37 mouse cellular contexts compared by ENCODE assay signal in genomic region chr13:113212401-113212800, GRCm38 (mm10). TPM values are rescaled to one million over a fixed set of nuclear protein-coding genes. Genes with fewer than 3 reads are reported as not detected.
DNase-seq lines count a peak whose midpoint lies in the region; ATAC-seq and TF ChIP-seq lines count a peak whose summit lies in the region.
"Had no signal": no experiment of that assay in that cellular context is flagged by ENCODE, and none has a peak within 500 bp of the region (broad histone marks: within the 10 kb centered on the region; RNA-seq: fewer than 3 reads in every experiment).

No protein-coding gene starts in this region.

- no peak overlapping the region for H3K4me2 ChIP-seq in kidney, embryonic 15.5 days
- no peak overlapping the region for H3K4me2 ChIP-seq in liver, embryonic 16.5 days (ENCODE audit: low read depth, low read length)
- no peak overlapping the region for H3K4me2 ChIP-seq in intestine, embryonic 15.5 days (replicated peaks)
- H3K4me2 ChIP-seq: heart, embryonic 13.5 days; midbrain, embryonic 13.5 days; stomach, embryonic 15.5 days had no signal

- WGBS in kidney, adult 2 months, result 68% methylated on average over 3 of the region's 3 CpGs
- WGBS in kidney, embryonic 15.5 days, result 76% methylated on average over 3 of the region's 3 CpGs
- WGBS in liver, embryonic 16.5 days (ENCODE audit: insufficient replicate concordance), result 17% methylated on average over 3 of the region's 3 CpGs
- 68% methylated on average over 3 of the region's 3 CpGs for WGBS in intestine, embryonic 15.5 days

- H3K27me3 ChIP-seq in kidney, adult 2 months (replicated peaks; ENCODE audit: control insufficient read depth, insufficient read depth, low read length), result no peaks in the 10 kb centered on the region
- H3K27me3 ChIP-seq in kidney, embryonic 15.5 days, result peaks cover 25% of the 10 kb centered on the region
- peaks cover 9% of the 10 kb centered on the region for H3K27me3 ChIP-seq in liver, embryonic 16.5 days (ENCODE audit: control insufficient read depth, insufficient read depth, low read depth, low read length)
- H3K27me3 ChIP-seq in intestine, embryonic 15.5 days (replicated peaks), result no peaks in the 10 kb centered on the region

- H3K36me3 ChIP-seq in kidney, adult 2 months (ENCODE audit: control insufficient read depth, insufficient read depth, low read length), result no peaks in the 10 kb centered on the region
- H3K36me3 ChIP-seq in kidney, embryonic 15.5 days, result no peaks in the 10 kb centered on the region
- no peaks in the 10 kb centered on the region for H3K36me3 ChIP-seq in liver, embryonic 16.5 days (ENCODE audit: control insufficient read depth, insufficient read depth)
- H3K36me3 ChIP-seq in intestine, embryonic 15.5 days, result no peaks in the 10 kb centered on the region
- H3K36me3 ChIP-seq: heart, embryonic 13.5 days; midbrain, embryonic 13.5 days; stomach, embryonic 15.5 days had no signal

- DNase-seq in kidney, adult 2 months, result no peak
- DNase-seq in left cerebral cortex, postnatal 10 days (ENCODE audit: extremely low spot score in 1 of 2, low spot score in 2 of 2), result no peak
- no peak for DNase-seq in cerebellum, postnatal 36 days
- DNase-seq: adrenal gland, adult 2 months; adrenal gland, postnatal 36 days; cerebellum, adult 9-10 months; gastrocnemius, adult 2 months; gastrocnemius, postnatal 36 days; heart, postnatal 14 days; kidney, adult 8-10 months; kidney, postnatal 10 days; lung, postnatal 36 days; retina, postnatal 1 day; right cerebral cortex, postnatal 14 days; thymus, postnatal 14 days had no signal

- no peak overlapping the region for H3K27ac ChIP-seq in kidney, adult 2 months (ENCODE audit: insufficient read depth, low read depth, low read length)
- H3K27ac ChIP-seq in kidney, embryonic 15.5 days, result no peak overlapping the region
- no peak overlapping the region for H3K27ac ChIP-seq in liver, embryonic 16.5 days (ENCODE audit: low read length)
- no peak overlapping the region for H3K27ac ChIP-seq in intestine, embryonic 15.5 days
- H3K27ac ChIP-seq: gastrocnemius, adult 2 months; heart, embryonic 13.5 days; midbrain, embryonic 13.5 days; stomach, embryonic 15.5 days had no signal

- intact Hi-C loops in left cerebral cortex, postnatal 10 days (cut with DNase I), result no loop called here

- ATAC-seq in kidney, embryonic 15.5 days (replicated peaks; ENCODE audit: low FRiP score), result no peak
- ATAC-seq in granulocyte monocyte progenitor cell, adult 5-6 weeks (replicated peaks; ENCODE audit: poor library complexity, severe bottlenecking), result 0 out of 2 replicates have a peak, but pooled peaks have one; percentile 17
- peak; percentile 24 for ATAC-seq in liver, embryonic 16.5 days (ENCODE audit: low read depth)
- no peak for ATAC-seq in intestine, embryonic 15.5 days
- ATAC-seq: forebrain, embryonic 16.5 days; hindbrain, embryonic 16.5 days; midbrain, embryonic 13.5 days had no signal

- H3K4me3 ChIP-seq in kidney, adult 2 months (ENCODE audit: insufficient read depth, low read depth, low read length), result peak overlapping the region; percentile 17; the same call in 1 of the 2 replicates
- H3K4me3 ChIP-seq in kidney, embryonic 15.5 days (replicated peaks), result no peak overlapping the region
- no peak overlapping the region for H3K4me3 ChIP-seq in liver, embryonic 16.5 days (ENCODE audit: low read depth, low read length)
- H3K4me3 ChIP-seq in intestine, embryonic 15.5 days (replicated peaks), result no peak overlapping the region
- H3K4me3 ChIP-seq: erythroblast, embryonic 14.5 days; gastrocnemius, adult 2 months; heart, embryonic 13.5 days; megakaryocyte, embryonic 14.5 days; midbrain, embryonic 13.5 days; stomach, embryonic 15.5 days had no signal

- no peak overlapping the region for H3K9ac ChIP-seq in kidney, embryonic 15.5 days
- no peak overlapping the region for H3K9ac ChIP-seq in liver, embryonic 16.5 days (ENCODE audit: low read depth, low read length)
- no peak overlapping the region for H3K9ac ChIP-seq in intestine, embryonic 15.5 days
- H3K9ac ChIP-seq: heart, embryonic 13.5 days; midbrain, embryonic 13.5 days; stomach, embryonic 15.5 days had no signal

- no peaks in the 10 kb centered on the region for H3K9me3 ChIP-seq in kidney, embryonic 15.5 days (replicated peaks)
- no peaks in the 10 kb centered on the region for H3K9me3 ChIP-seq in liver, embryonic 16.5 days (replicated peaks; ENCODE audit: control insufficient read depth, low read length)
- no peaks in the 10 kb centered on the region for H3K9me3 ChIP-seq in intestine, embryonic 15.5 days
- H3K9me3 ChIP-seq: heart, embryonic 13.5 days; midbrain, embryonic 13.5 days; stomach, embryonic 15.5 days had no signal

- no peak for TF ChIP-seq CTCF in kidney, adult 2 months (conservative IDR thresholded peaks at IDR 0.05; ENCODE audit: insufficient read depth, insufficient read length, low read depth, low read length)

- no peak for TF ChIP-seq POLR2A in kidney, adult 2 months (IDR thresholded peaks at IDR 0.05; ENCODE audit: low read depth, low read length)

- no peaks in the 10 kb centered on the region for H3K4me1 ChIP-seq in kidney, adult 2 months (ENCODE audit: control insufficient read depth, insufficient read depth, low read length)
- H3K4me1 ChIP-seq in kidney, embryonic 15.5 days, result peaks cover 5% of the 10 kb centered on the region; the same call in 1 of the 2 replicates
- H3K4me1 ChIP-seq in liver, embryonic 16.5 days (ENCODE audit: control insufficient read depth, low read depth, low read length), result no peaks in the 10 kb centered on the region
- H3K4me1 ChIP-seq in intestine, embryonic 15.5 days (replicated peaks), result peaks cover 6% of the 10 kb centered on the region; the same call in 1 of the 2 replicates
- H3K4me1 ChIP-seq: midbrain, embryonic 13.5 days; stomach, embryonic 15.5 days had no signal

RNA-seq across cellular contexts. Expression of gene Esm1, which starts 2.9 kb away (rescaled TPM):
- 16.4 and 16.6 TPM in 2 replicates for polyA plus RNA-seq in kidney, adult 2 months (2012; rRNA removed)
- polyA plus RNA-seq in kidney, embryonic 15.5 days (2015; fragmentation: Nextera tagmentation; extraction: Ambion mirVana), result 7.9 and 8.1 TPM in 2 replicates
- total RNA-seq in granulocyte monocyte progenitor cell, adult 5-6 weeks (2014; fragmentation: Nextera tagmentation), result not detected in 2 replicates
- not detected in 2 replicates for total RNA-seq in granulocyte monocyte progenitor cell, adult 5-6 weeks (2017)
- 0.35 and 0.55 TPM in 2 replicates for polyA plus RNA-seq in liver, embryonic 16.5 days (2015; fragmentation: Nextera tagmentation; extraction: Ambion mirVana)
- polyA plus RNA-seq in intestine, embryonic 15.5 days (2015; fragmentation: Nextera tagmentation; extraction: Ambion mirVana), result 4.2 and 4.5 TPM in 2 replicates
- total RNA-seq in left cerebral cortex, postnatal 10 days (2021), result under 1 TPM; 0.84 to 0.87 TPM

RNA-seq across cellular contexts. Expression of gene Gzmk, which starts 13.3 kb away (rescaled TPM):
- not detected in 2 replicates for polyA plus RNA-seq in kidney, adult 2 months (2012; rRNA removed)
- polyA plus RNA-seq in kidney, embryonic 15.5 days (2015; fragmentation: Nextera tagmentation; extraction: Ambion mirVana), result not detected in 2 replicates
- not detected in 2 replicates for total RNA-seq in granulocyte monocyte progenitor cell, adult 5-6 weeks (2014; fragmentation: Nextera tagmentation)
- not detected in 2 replicates for total RNA-seq in granulocyte monocyte progenitor cell, adult 5-6 weeks (2017)
- polyA plus RNA-seq in liver, embryonic 16.5 days (2015; fragmentation: Nextera tagmentation; extraction: Ambion mirVana), result not detected in 2 replicates
- polyA plus RNA-seq in intestine, embryonic 15.5 days (2015; fragmentation: Nextera tagmentation; extraction: Ambion mirVana), result not detected in 2 replicates
- under 1 TPM in 1 of 2 experiments, not detected in 1; 0.26 TPM for total RNA-seq in left cerebral cortex, postnatal 10 days (2021)
- total RNA-seq: adrenal gland, adult 2 months; adrenal gland, postnatal 36 days; gastrocnemius, adult 2 months; gastrocnemius, postnatal 36 days; heart, adult 8-10 months; heart, postnatal 14 days; left cerebral cortex, postnatal 14 days; liver, adult 2 months had no signal
- polyA plus RNA-seq: adrenal gland, adult 2 months; brain, embryonic 14.5 days; embryonic facial prominence, embryonic 14.5 days; erythroblast, embryonic 14.5 days; forebrain, embryonic 11.5 days; heart, embryonic 13.5 days; hindbrain, embryonic 11.5 days; hindbrain, embryonic 16.5 days; intestine, embryonic 14.5 days; limb, embryonic 11.5 days; liver, adult 2 months; lung, embryonic 16.5 days; midbrain, embryonic 13.5 days; neural tube, embryonic 14.5 days; stomach, embryonic 15.5 days had no signal

Comparison
In these comparisons a context has a peak if more than half of its experiments do, and no peak if none do; other contexts are left out.
1. ATAC-seq: peak in granulocyte monocyte progenitor cell, adult 5-6 weeks (single experiment) and liver, embryonic 16.5 days (single experiment); none in kidney, embryonic 15.5 days (single experiment) and intestine, embryonic 15.5 days (single experiment).